Mouse (Mus musculus) 3T3-L1 (cell line): ENCODE measurements at regions not wholly inside any gene's neighbourhood (a gene's known extent, or its start where the extent isn't known, plus 50 kb on each side); places are given as distances from the start of the nearest gene placed in this dataset.

ENCODE experiments used
- DNase-seq: peaks from one replicate; pipeline ENCODE4 v3.0.0-alpha.2; 2015; ENCODE audit warnings: low read depth, low spot score

DNA sequence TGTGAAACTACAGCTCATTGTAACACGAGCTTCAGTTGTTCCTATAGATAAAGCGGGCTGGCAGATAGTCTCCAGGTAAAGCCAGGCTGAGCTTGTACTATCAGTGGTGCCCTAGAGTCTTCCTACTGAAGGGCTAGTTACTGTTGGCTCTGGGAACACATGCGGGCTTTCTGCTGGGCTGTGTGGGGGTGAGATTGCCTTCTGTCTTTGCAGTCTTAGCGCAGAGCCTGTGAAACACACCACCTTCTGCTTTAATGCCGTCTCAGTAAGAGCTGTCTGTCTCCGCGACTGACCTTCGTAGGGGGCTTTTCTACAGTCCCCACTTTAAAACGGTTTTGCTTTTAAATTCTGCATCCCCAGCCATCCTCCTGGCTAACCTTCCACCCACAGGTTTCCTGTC is 76.7 kb downstream of the Trim29 start:
- DNase-seq, result no peak

DNA sequence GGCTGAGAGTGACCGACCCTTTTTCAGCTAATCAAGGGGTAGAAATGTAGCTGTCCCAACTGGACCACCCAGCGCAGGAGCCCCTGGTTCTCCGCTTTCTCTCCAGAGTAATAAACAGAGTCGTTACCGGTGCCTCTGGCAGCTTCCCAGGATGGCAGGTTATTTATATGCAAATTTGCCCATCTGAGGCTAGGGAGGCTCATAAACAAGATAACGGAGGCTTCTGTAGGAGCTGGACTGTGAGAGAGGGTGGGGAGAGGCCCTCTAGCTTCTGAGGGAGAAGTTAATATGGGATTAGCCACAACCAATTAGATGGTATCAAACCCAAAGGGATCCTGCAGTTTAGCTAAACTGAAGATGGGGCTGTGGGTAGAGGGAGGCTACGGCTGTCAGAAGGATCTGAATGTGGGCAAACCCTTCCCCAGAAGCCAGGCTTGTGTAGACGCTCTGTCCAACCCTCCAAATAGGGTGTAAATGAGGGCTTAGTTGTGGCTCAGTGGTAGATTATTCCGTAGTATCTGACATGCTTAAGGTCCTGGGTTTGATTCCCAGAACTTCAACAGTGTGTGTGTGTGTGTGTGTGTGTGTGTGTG is 78.9 kb downstream of the Trim29 start:
- DNase-seq, result no peak

- DNase-seq, result no peak
Observed at GRCm38 (mm10) chr9:43392467-43393064, 81.9 kb downstream of the Trim29 start.

GRCm38 (mm10) chr9:43394204-43394603 is 83.6 kb downstream of the Trim29 start:
- DNase-seq, result no peak

DNA sequence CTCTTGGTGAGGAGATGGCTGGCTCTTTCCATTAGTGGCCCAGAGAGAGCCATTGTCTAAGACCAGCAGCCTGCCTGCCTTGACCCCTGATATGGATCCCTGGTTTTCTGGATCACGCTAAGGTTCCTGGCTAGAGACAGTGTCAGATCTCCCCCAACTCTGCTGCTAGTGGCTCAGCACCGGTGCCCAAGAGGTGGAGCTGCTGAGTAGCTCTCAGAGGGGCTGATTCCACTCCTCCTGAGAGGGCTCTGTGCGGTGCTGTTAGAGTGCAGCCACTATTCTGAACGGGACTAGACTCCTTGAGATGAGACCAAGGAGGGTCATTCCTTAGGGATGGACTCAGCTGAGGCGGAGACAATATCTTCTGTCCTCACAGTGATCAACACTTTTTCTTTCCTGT is 84.6 kb downstream of the Trim29 start:
- DNase-seq, result no peak

- no peak for DNase-seq
Observed at GRCm38 (mm10) chr9:43396566-43396965, 85.9 kb downstream of the Trim29 start.

DNA sequence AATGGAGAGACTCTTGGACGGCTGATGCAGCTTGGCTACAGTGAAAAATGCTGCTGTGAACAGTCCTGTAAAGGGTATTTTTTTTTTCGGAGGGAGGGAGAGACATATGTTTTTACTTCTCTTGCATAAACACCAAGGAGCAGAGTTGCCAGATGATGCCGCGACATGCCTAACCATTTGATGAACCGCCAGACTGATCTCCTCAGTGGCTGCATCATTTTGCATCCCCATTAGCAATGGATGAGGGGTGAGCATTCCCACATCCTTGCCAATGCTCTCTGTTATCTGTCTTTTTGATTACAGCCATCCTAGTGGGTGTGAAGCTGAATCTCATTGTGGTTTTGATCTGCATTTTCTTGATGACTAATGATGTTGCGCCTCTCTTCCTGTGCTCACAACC is 97.8 kb downstream of the Trim29 start:
- no peak for DNase-seq

- DNase-seq, result no peak
Observed at GRCm38 (mm10) chr9:43412473-43412872, 101.8 kb downstream of the Trim29 start.

DNA sequence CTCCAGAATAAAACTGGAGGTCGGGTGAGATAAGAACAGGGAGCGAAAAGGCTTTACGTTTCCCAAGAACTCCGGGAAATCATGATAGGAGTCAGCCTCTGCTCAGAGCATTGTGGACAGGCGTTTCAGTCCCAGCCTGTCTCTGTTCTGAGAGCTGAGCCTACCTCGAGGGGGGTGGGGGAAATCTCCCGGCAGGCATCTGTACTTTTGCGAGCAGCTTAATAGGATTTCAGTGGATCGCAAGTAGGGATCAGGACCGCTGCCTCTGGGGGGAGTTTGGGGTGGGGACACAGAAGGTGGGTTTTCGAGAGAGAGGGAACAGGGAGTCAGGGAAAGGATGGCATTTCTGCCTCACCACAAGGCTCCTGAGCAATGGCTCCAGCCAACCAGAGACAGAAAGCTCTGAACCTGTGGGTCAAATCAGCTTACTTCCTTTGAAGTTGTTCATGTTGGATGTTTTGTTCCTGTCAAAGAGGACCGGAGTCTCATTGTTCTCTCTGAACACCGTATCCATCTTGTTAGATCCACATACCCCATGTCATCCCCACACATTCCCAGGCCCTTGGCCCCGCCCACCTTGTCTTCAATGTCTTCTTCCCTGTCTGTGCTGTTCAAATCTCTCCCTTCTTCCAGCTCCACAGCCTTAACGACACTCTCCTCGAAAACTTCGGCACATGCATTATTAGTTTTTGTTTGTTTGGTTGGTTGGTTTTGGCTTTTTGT is 109.5 kb downstream of the Trim29 start:
- no peak for DNase-seq

DNA sequence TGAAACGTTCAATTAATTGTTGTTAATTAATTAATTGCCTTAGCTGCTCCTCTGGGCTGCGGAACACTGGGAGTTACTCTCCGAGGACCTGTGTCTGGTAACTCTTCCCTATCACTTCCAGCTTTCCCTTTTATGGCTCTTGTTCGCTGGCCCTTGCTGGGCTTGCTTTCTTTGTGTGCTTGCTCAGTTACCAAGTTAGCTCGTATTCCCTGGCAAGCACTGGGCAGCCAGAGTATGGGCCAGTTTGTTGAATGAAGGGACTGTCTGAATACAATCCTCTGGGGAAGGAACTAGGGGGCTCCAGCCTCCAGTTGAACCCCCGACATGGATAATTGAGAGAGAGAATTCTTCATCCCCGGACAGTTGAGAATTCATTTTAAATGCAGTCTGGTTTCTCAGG is 116.4 kb downstream of the Trim29 start:
- DNase-seq, result no peak

DNA sequence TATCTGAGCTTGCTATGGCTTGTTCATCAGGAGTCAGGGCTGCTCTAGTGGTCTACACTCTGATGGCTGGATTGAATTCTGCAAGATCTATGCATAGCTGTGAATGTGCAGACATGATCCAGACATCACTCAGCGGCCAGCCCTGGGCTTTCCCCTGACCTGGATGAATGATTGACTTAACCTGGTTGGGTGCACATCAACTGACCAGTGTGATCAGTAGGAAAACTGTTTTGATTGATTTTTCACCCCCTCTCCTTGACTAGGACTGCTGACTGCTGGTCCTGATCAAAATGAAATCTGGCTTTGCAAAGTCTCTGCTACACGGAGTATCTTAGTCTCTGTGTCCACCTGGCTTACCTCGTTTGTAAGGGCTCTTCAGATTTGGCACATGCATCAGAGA is 123.3 kb downstream of the Trim29 start:
- no peak for DNase-seq

GRCm38 (mm10) chr9:43438476-43438875 is 127.8 kb downstream of the Trim29 start:
- no peak for DNase-seq

DNA sequence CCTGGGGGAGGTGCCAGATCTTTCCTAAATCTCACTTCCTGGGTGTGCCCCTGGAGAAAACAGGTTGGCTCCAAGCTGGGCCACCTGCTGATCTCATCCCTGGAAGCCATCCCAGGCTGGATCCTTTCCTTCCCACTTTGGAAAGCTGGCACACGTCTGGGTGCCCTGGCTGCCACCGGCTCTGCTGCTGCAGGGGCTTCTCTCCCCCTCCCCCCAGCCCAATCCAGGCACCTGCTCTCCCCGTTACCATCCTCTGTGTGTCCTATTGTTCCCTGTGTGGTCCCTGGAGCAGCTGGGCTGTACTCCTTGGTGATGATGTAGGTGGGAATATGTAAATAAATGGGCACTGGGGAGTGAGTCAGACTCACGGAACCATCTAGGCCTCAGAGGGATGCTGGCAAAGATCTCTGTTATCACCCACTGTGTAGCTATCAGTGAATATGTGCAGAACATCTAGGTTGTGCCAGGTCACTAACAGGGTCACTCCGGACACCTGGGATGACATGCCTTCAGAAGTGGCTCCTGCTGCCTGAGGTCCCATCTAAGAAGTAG is 130.4 kb downstream of the Trim29 start:
- DNase-seq, result no peak

GRCm38 (mm10) chr9:43445491-43445890 is 134.8 kb downstream of the Trim29 start:
- DNase-seq, result no peak

- DNase-seq, result no peak
Observed at GRCm38 (mm10) chr9:43447372-43447771, 136.7 kb downstream of the Trim29 start.

- no peak for DNase-seq
Observed at GRCm38 (mm10) chr9:43448981-43449380, 138.3 kb downstream of the Trim29 start.

- DNase-seq, result no peak
Observed at GRCm38 (mm10) chr9:43453953-43454582, 143.4 kb downstream of the Trim29 start.

- no peak for DNase-seq
Observed at GRCm38 (mm10) chr9:43457736-43458135, 147.1 kb downstream of the Trim29 start.

DNA sequence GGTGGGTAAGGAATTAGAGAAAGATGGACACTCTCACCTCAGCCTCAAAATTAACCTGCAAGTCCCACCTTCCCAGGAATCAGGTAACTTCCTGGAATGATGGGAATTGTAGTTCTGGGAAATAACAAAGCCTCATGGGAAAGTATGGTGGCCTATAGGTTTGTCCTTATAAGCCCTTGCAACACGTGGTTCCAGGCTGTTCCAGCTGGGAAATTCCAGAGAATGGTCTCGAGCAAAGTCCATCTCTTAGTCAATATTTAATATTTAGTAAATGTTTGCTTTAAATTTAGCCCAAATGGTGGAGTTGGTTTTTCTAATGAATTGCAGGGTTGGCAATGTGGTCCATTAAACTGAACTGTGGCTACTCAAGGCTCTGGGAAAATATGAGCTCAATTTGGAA is 150.5 kb downstream of the Trim29 start:
- no peak for DNase-seq

GRCm38 (mm10) chr9:43463445-43464090 is 152.9 kb downstream of the Trim29 start:
- DNase-seq, result no peak

DNA sequence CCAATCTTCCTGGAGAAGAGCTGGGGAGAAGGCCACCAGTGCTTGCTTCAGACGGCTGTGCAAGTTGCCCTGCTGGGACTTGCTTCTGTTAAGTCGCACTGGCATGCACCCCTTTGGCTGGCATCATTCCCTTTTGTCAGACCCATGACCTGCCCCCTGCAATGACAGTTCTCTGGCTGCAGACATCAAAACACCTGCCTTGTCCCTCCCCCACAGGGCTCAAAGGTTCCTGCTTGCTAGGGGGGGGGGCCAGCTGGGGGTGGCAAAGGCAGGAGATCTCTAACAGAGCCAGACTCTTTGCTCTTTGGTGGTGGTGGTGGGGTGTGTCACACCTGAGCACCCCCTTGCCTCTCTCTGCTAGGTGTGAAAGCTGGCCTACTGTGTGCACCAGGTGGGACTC is 154.5 kb downstream of the Trim29 start:
- no peak for DNase-seq
